Mouse (Mus musculus) cerebellum, adult 2 months (tissue): ENCODE data around the gene Ooep.

Experiments
- CTCF ChIP-seq: fragments of 200-500 bp; IDR thresholded peaks from 2 replicates; pipeline ENCODE4 v1.5.1; 2011; ENCODE audit warnings: low read depth, mild to moderate bottlenecking, control low read depth, low read length, moderate library complexity, borderline replicate concordance; ENCODE audit not compliant: insufficient read depth
- POLR2A ChIP-seq: fragments of 200-500 bp; IDR thresholded peaks from 2 replicates; pipeline ENCODE4 v1.6.1; 2011; ENCODE audit warnings: low read length, control low read depth, borderline replicate concordance; ENCODE audit not compliant: insufficient read depth

GRCm38 (mm10) chr9:78355611-78356010 lies 22.9 kb downstream of the Ooep start, which contains the start of gene Gsta2:
- TF ChIP-seq POLR2A (no peak), CTCF (no peak)
